Mouse (Mus musculus) forebrain, embryonic 11.5 days (tissue): ENCODE data around the gene Rbks. TPM values are rescaled to one million over a fixed set of nuclear protein-coding genes. Genes with fewer than 3 reads are reported as not detected.

Experiments used
- ATAC-seq: fragments of 200-750 bp; cut with Nextera tagmentation; replicated peaks from 2 replicates; pipeline ENCODE4 v1.8.0; 2017; ENCODE audit warnings: moderate TSS enrichment; ENCODE audit not compliant: low FRiP score
- DNase-seq: peaks from one replicate; pipeline ENCODE4 v3.0.0-alpha.2; 2017; ENCODE audit warnings: low spot score
- H3K27ac ChIP-seq: fragments of 300-500 bp; sonication (generic); 2 replicates; pipeline ENCODE4 v1.5.1; 2014; ENCODE audit warnings: low read depth, low read length
- H3K27me3 ChIP-seq: fragments of 300-500 bp; sonication (generic); 2 replicates; pipeline ENCODE4 v1.6.1; 2014; ENCODE audit warnings: mild to moderate bottlenecking, low read length, mixed read lengths; ENCODE audit not compliant: control insufficient read depth, insufficient read depth
- H3K36me3 ChIP-seq: fragments of 300-500 bp; sonication (generic); 2 replicates; pipeline ENCODE4 v1.6.1; 2014; ENCODE audit warnings: mild to moderate bottlenecking, low read length, moderate library complexity, mixed read lengths; ENCODE audit not compliant: control insufficient read depth, insufficient read depth
- H3K4me1 ChIP-seq: fragments of 300-500 bp; sonication (generic); replicated peaks from 2 replicates; pipeline ENCODE4 v1.6.1; 2014; ENCODE audit warnings: low read length, mixed read lengths; ENCODE audit not compliant: control insufficient read depth, insufficient read depth
- H3K4me2 ChIP-seq: fragments of 300-500 bp; sonication (generic); 2 replicates; pipeline ENCODE4 v1.6.1; 2014; ENCODE audit warnings: low read depth, mild to moderate bottlenecking, low read length, moderate library complexity, mixed read lengths; ENCODE audit not compliant: severe bottlenecking
- H3K4me3 ChIP-seq: fragments of 300-500 bp; sonication (generic); 2 replicates; pipeline ENCODE4 v1.5.1; 2014; ENCODE audit warnings: low read depth, low read length
- H3K9ac ChIP-seq: fragments of 300-500 bp; sonication (generic); 2 replicates; pipeline ENCODE4 v1.6.1; 2014; ENCODE audit warnings: low read length
- H3K9me3 ChIP-seq: fragments of 300-500 bp; sonication (generic); 2 replicates; pipeline ENCODE4 v1.6.1; 2016; ENCODE audit warnings: low read length, mixed read lengths; ENCODE audit not compliant: control insufficient read depth
- WGBS: fragments of 180-500 bp; shearing (Covaris S2); extraction: QIAGEN DNeasy Blood & Tissue Kit; methylation state at CpG from one replicate; pipeline ENCODE4 v1.1.7; 2014; 5-methylcytosine and 5-hydroxymethylcytosine counted together
- polyA plus RNA-seq: library from polyadenylated mRNA; unstranded; fragments of >200 nt; fragmentation: Nextera tagmentation; extraction: Ambion mirVana; gene quantifications from 2 replicates; pipeline ENCODE4 v1.2.1, GENCODE M21; 2014

Gene Rbks
- polyA plus RNA-seq, 1 experiment from 2014 or later, result 3.4 TPM

DNA sequence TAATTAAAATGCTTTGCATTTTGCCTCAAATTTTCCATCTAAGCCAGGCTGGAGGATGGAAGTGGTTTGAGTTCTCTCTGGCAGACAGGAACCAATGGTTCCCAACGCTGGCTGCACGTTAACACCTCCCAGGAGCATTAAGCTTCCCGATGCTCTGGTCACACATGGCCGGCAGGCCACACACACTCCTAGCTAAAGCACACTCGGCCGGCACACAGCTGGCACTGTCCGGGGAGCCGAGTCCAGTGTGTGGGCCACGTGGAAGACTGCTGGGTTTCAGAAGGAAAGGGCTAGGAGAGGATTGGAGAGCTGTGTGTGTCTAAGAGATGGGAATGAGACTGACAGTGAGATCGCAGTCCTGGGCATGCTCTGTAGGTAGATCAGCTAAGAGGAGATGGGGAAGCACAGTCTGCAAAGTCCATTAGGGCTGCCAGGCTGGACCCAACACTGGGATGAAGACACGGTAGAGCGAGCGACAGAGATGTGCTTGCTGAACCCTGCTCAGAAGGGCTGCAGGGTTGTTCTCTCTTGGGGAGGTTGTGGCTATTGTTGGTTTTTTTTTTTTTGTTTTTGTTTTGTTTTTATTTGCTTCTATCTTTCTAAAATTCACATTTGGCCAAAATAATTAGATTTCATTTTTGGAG is 29.0 kb downstream of the Rbks start:
- Histone ChIP-seq H3K9me3 (no peaks in the 10 kb centered on the region), H3K36me3 (no peaks in the 10 kb centered on the region), H3K9ac (no peak overlapping the region), H3K27ac (no peak overlapping the region), H3K27me3 (no peaks in the 10 kb centered on the region), H3K4me3 (no peak overlapping the region), H3K4me1 (no peaks in the 10 kb centered on the region), H3K4me2 (no peak overlapping the region)
- DNase-seq (no peak), ATAC-seq (no peak)
- WGBS, result 84% methylated on average over 13 of the region's 13 CpGs

DNA sequence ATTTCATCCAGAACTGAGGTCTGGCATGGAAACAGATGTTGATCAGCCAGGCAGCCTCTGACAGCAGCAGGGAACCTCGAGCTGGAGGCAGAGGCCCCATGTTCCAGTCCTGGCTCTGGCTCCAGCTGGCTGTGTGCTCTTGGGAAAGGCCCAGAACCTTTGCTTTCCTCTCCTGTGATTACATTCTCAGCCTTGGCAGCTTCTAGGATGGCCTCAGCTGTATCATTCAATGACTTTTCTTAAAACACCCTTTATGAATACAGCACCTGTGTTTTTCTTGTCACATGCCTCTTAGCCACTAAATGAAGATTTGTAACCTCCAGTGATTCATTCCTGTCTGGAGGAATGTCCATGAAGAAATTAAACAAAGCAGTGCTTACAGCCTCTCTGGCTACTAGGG is 31.3 kb downstream of the Rbks start:
- H3K4me2 ChIP-seq, result no peak overlapping the region
- DNase-seq (no peak), ATAC-seq (no peak)
- no peaks in the 10 kb centered on the region for H3K36me3 ChIP-seq
- WGBS, result 56% methylated on average over 1 of the region's 1 CpGs
- no peak overlapping the region for H3K27ac ChIP-seq
- H3K4me3 ChIP-seq, result no peak overlapping the region
- H3K27me3 ChIP-seq, result no peaks in the 10 kb centered on the region
- H3K9ac ChIP-seq, result no peak overlapping the region
- H3K4me1 ChIP-seq, result no peaks in the 10 kb centered on the region
- H3K9me3 ChIP-seq, result no peaks in the 10 kb centered on the region

DNA sequence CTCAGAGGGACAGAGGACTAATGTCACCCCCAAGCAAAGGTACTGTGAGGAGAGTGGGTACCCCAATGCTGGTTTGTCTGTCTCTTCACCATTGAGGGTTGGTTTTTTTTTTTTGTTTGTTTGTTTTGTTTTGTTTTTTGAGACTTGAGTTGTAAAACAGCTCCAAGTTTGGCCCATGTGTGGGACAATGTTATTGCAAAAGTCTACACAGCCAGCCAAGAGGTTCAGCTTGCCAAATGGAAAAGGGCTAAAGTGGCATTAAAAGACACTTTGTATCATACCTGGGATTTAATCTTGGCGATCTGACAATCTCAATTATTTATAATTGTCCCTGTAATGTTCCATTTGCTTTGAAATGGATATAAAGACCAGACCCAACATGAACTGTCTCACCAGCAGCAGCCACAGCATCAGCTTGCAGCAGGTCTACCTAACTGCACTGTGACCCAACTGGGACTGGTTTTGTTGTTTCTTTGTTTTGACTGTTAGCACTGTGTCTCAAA is 41.7 kb downstream of the Rbks start:
- no peak for ATAC-seq
- WGBS, result 82% methylated on average over 1 of the region's 1 CpGs
- Histone ChIP-seq H3K4me2 (no peak overlapping the region), H3K27me3 (no peaks in the 10 kb centered on the region), H3K9ac (no peak overlapping the region), H3K36me3 (no peaks in the 10 kb centered on the region), H3K9me3 (no peaks in the 10 kb centered on the region), H3K27ac (no peak overlapping the region), H3K4me1 (no peaks in the 10 kb centered on the region), H3K4me3 (no peak overlapping the region)
- no peak for DNase-seq

DNA sequence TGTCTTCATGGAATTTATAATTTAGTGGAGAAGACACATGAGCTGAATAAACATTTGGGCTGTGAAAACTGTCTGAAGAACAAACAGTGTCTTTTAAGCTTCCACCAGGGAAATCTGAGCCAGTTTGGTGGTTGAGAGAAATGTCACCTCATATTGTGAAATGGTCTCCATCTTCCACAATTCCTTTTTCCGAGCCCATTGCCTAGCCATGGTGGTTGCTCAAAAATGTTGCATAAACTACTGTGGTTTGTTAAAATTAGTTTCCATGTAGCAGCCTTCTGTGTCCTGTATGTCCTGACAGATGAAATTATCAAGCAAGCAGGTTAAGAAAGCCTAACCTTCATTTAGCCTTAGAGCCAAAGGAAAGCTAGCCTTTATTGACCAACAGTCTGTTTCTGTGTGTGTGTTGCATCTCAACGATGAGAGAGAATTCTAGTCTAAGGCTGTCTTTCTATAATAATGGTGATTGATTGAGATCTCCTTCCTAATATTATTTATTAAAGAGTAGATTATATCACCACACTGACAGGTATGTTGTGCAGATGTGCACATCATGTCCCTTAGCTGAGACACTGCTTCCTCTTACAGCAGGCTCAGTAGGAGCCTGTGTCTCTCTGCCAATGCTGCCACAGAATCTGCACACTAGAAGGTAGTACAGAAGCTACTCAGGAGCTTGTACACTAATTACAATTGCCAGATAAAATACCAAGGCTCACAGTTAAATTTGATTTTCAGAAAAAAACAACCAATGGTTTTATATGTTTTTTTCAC is 46.7 kb downstream of the Rbks start:
- Histone ChIP-seq H3K9me3 (no peaks in the 10 kb centered on the region), H3K4me1 (no peaks in the 10 kb centered on the region), H3K4me3 (no peak overlapping the region), H3K4me2 (no peak overlapping the region), H3K27me3 (no peaks in the 10 kb centered on the region), H3K36me3 (no peaks in the 10 kb centered on the region), H3K27ac (no peak overlapping the region), H3K9ac (no peak overlapping the region)
- DNase-seq (no peak), ATAC-seq (no peak)
- 94% methylated on average over 2 of the region's 2 CpGs for WGBS

DNA sequence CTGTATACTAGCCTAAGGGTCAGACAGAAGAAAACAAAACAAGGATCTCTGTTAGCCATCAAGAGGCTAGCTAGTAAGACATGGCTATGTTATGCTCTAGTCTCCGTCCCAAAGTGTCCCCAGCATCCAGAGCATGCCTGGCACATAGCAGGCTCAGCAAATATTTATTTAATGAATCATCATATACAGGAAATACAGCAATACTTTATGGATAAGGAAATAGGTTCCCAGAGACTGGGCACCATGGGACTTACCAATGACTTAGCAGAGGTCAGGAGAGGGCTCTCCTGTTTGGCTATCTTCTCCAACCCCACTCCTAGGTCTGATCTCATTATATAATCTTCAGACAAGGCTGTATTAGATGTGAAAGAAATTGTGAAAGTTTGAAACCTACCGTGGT is 50.1 kb downstream of the Rbks start:
- ATAC-seq (no peak), DNase-seq (no peak)
- Histone ChIP-seq H3K9ac (no peak overlapping the region), H3K4me1 (no peaks in the 10 kb centered on the region), H3K27ac (no peak overlapping the region), H3K27me3 (no peaks in the 10 kb centered on the region), H3K36me3 (no peaks in the 10 kb centered on the region), H3K4me2 (no peak overlapping the region), H3K9me3 (no peaks in the 10 kb centered on the region), H3K4me3 (no peak overlapping the region)
- 92% methylated on average over 2 of the region's 2 CpGs for WGBS

DNA sequence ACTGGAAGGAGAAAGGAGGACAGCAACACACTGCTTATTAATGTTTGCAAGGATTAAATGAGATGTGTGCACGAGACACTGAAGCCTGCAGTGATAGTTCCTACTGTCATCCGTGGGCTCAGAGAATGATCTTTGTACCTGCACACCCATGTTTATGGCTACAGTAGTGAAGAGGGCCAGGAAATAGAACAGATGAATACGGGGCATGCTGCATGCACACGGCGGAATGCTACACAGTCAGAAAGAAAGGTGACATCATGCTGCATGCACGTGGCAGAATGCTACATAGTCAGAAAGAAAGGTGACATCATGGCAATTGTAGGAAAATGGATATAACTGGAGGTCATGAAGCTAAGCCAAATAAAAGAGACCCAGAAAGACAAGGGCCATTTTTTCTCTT is 50.9 kb downstream of the Rbks start:
- Histone ChIP-seq H3K9ac (no peak overlapping the region), H3K27me3 (no peaks in the 10 kb centered on the region), H3K9me3 (no peaks in the 10 kb centered on the region), H3K4me1 (no peaks in the 10 kb centered on the region), H3K4me2 (no peak overlapping the region), H3K4me3 (no peak overlapping the region), H3K27ac (no peak overlapping the region), H3K36me3 (no peaks in the 10 kb centered on the region)
- ATAC-seq (no peak), DNase-seq (no peak)
- WGBS, result 90% methylated on average over 6 of the region's 6 CpGs

DNA sequence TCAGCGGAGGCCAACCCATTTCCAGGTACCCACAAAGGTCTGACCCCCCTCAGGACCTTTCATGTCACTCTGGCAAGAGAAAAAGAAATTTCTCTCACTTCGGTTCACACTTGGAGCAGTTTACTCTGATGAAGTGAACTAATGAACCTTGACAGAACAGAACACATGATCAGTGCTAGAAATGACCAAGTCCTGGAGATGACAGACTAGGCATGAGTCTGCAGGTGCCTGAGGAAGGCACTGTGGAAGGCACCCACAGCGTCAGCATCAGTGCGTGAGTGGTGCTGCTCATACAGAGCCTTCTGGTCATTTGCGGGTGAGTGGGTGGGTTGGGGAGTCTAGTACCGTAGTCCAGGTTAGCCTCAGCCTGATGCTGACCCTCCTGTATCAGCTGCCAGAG is 51.6 kb downstream of the Rbks start:
- DNase-seq (no peak), ATAC-seq (no peak)
- H3K27me3 ChIP-seq, result no peaks in the 10 kb centered on the region
- no peak overlapping the region for H3K27ac ChIP-seq
- WGBS, result 91% methylated on average over 6 of the region's 6 CpGs
- H3K36me3 ChIP-seq, result no peaks in the 10 kb centered on the region
- H3K4me1 ChIP-seq, result no peaks in the 10 kb centered on the region
- H3K4me3 ChIP-seq, result no peak overlapping the region
- no peak overlapping the region for H3K9ac ChIP-seq
- no peaks in the 10 kb centered on the region for H3K9me3 ChIP-seq
- H3K4me2 ChIP-seq, result no peak overlapping the region

DNA sequence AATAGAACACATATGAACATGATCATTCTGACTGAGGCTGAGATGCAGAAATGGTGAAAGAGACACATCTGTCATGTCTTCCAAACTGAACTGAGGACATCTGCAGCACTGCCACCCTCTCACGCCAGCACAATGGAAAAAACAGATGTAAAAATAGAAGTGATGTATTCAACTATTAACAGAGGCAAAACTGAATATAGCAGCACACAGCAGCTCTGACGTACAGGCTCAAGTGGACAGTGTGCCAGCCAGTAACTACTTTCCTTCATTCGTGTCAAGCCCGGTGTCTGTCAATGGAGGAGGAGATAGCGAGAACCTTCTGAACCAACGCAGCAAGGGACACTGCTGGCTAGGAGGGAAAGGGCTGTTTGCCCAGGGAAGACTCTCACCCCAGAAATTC is 52.6 kb downstream of the Rbks start:
- Histone ChIP-seq H3K4me3 (no peak overlapping the region), H3K36me3 (no peaks in the 10 kb centered on the region), H3K4me2 (no peak overlapping the region), H3K27me3 (no peaks in the 10 kb centered on the region), H3K9me3 (no peaks in the 10 kb centered on the region), H3K4me1 (no peaks in the 10 kb centered on the region), H3K27ac (no peak overlapping the region), H3K9ac (no peak overlapping the region)
- ATAC-seq, result no peak
- DNase-seq, result no peak
- 95% methylated on average over 6 of the region's 6 CpGs for WGBS

DNA sequence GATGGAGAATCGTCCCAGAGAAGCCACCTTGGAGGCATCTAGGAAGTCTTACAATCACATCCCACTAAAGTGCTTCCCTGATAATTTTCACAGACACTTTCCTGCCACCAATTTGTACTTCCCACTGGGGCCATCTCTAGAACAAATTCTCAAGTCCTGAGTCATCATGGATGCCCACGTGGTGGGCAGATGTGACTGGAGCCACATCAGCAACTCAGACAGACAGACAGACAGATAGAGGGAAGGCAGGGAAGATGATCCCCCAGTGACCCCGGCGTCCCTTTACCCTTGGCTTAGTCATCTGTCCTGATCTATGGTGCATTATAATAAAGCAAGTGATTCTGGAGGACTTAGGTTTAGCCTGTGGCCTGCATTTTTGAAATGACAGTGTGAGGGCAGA is 53.2 kb downstream of the Rbks start:
- no peaks in the 10 kb centered on the region for H3K4me1 ChIP-seq
- no peak overlapping the region for H3K4me2 ChIP-seq
- no peak for DNase-seq
- H3K9me3 ChIP-seq, result no peaks in the 10 kb centered on the region
- H3K27me3 ChIP-seq, result no peaks in the 10 kb centered on the region
- no peaks in the 10 kb centered on the region for H3K36me3 ChIP-seq
- 83% methylated on average over 4 of the region's 4 CpGs for WGBS
- no peak for ATAC-seq
- H3K4me3 ChIP-seq, result no peak overlapping the region
- no peak overlapping the region for H3K9ac ChIP-seq
- H3K27ac ChIP-seq, result no peak overlapping the region
